Mouse (Mus musculus) c-Kit-negative CD71-positive TER-119-positive erythroid progenitor cells, embryonic 14.5 days (primary cell): ENCODE results near the gene Klhdc1.
A peak's percentile ranks its signal among the peaks of the same experiment; 100 is the strongest.

Experiments used
- DNase-seq: peaks from one replicate; pipeline ENCODE4 v3.0.0-alpha.2; 2013; ENCODE audit warnings: low read depth, low spot score

Gene Klhdc1

GRCm38 (mm10) chr12:69240876-69241275, at the start of gene Klhdc1:
TSS of gene Klhdc1 (plus strand) at chr12:69241176.
- DNase-seq: no peak

DNA sequence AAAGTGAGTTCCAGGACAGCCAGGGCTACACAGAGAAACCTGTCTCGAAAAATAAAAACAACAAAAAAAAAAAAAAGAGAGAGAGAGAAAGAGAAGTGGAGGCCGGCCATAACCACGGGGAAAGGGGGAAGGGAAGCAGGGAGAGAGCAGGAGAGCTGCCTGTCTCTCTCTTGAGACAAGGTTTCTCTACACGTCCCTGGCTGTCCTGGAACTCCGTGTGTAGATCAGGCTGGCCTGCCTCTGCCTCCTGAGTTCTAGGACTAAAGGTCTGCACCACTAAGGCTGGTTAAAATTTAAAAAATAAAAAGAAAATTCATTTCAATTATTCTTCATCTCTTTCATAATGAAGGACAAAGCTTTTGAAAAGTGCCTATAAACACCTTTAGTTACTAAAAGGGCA, 49.6 kb upstream of the Klhdc1 start:
- no peak for DNase-seq

DNA sequence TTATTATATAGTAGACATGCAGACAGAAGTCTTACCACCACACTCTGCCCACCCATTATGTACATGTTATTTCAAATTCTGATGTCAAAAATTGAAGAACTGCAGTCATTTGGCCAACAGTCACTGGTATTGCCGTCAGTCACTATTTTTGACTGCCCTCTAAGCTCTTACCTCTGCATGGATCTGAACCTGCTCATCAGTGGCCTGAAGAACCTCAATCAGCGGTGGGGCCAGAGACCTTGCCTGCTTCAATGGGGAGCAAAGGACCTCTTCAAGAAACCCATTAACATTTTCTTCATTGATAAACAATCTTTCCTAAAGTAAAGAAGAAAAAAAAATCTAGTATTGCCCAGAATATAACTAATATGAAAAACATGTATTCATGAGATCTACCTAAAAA, 48.3 kb upstream of the Klhdc1 start:
- no peak for DNase-seq

GRCm38 (mm10) chr12:69196444-69197377, 44.3 kb upstream of the Klhdc1 start, which contains the start of gene Gm49383:
TSS of gene Gm49383 (minus strand) at chr12:69197104.
- peak; percentile 58 for DNase-seq

- DNase-seq: peak; percentile 60
These were observed 43.4 kb upstream of the Klhdc1 start for GRCm38 (mm10) chr12:69197378-69198163.

DNA sequence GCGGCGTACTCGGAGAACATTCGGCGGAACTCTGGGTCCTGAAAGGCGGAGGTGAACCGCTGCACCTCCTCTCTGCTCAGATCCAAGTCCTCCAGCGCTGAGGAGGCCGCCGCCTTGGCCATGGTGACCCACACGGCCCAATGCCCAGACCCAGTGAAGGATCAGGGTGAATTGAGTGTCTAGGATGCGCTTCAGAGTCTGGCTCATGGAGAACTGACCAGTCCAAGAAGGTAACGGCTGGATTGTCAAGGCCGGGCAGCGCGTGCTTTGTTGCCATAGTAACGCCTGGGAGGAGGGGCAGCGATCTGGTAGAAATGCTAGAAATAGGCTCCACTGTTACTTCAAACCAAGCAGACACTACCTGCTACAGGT, 42.8 kb upstream of the Klhdc1 start, which contains the start of gene Dnaaf2:
TSS of gene Dnaaf2 (minus strand) at position 266 of the 372 bp plus-strand sequence.
- peak; percentile 62 for DNase-seq

GRCm38 (mm10) chr12:69198985-69199384, 42.0 kb upstream of the Klhdc1 start:
- DNase-seq: no peak

DNA sequence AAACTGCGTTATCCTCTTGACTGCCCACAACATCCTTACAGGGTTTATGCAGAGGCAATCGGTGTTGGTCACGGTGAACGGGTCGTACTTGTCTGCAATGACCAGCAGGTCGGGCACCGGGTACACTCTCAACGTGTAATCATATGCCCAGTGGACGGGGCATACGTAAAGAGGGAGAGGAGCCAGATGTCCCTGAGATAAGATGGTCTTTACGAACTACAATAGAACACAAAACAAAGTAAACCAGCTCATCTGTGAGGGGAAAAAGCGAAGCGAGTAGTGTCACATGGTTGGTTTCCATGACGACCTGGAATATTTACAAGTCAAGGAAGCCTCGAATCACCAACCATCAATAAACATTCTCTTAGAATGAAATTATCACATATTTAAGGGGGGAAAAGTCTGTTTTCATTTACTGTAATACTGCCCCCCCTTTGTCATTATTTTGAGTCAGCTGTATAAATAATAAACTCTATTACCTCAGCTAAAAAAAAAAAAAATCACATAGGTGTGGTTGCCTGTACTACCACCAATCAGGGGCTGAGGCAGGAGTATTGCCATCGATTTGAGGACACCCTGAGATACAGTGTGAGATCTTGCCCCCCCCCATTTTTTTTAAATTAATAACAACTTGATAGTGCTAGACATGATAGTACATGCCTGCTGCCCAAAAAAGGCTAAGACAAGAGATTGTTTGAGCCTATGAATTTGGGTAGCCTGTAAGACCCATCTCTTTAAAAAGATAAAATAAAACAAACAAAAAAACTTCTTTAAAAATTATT, 36.7 kb upstream of the Klhdc1 start, which contains the start of gene Gm49384:
TSS of gene Gm49384 (minus strand) at position 216 of the 782 bp plus-strand sequence.
- no peak for DNase-seq

DNA sequence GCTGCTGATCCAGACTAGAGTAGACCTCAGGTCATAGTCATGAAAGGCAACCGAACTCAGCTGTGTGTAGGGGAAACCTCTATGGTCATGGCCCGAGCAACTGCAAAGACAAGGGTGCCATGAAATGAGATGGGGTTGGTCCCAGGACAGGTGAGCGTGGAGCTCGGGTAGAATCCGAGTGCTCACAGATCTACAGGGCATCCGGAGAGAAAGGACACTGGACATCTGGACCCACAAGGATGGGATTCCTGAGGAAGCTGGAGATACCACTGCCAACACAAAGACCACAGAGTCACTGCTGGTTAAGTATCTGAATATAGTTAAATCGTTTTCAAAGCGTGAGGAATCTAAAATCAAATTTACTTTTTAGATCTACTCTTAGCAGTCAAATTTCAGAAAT, 33.6 kb upstream of the Klhdc1 start:
- no peak for DNase-seq

DNA sequence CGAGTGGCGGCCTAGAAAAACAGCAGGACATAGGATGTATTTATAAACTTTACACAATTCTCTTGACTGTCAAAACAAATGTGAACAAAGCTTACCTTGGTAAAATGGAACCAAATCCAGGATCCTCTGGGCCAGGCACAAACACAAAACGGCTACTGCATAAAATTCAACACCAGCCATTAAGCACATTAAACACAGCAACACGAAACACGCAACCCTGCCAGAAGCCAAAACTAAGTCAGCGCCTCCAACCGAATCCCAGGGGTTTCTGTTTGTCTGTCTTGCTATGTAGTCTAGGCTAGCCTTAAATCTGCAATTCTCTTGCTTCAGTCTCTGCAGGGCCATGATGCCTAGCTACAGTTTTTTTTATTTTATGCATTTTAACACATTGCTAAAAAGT, 33.0 kb upstream of the Klhdc1 start:
- DNase-seq: no peak

GRCm38 (mm10) chr12:69208520-69208919, 32.5 kb upstream of the Klhdc1 start:
- no peak for DNase-seq

DNA sequence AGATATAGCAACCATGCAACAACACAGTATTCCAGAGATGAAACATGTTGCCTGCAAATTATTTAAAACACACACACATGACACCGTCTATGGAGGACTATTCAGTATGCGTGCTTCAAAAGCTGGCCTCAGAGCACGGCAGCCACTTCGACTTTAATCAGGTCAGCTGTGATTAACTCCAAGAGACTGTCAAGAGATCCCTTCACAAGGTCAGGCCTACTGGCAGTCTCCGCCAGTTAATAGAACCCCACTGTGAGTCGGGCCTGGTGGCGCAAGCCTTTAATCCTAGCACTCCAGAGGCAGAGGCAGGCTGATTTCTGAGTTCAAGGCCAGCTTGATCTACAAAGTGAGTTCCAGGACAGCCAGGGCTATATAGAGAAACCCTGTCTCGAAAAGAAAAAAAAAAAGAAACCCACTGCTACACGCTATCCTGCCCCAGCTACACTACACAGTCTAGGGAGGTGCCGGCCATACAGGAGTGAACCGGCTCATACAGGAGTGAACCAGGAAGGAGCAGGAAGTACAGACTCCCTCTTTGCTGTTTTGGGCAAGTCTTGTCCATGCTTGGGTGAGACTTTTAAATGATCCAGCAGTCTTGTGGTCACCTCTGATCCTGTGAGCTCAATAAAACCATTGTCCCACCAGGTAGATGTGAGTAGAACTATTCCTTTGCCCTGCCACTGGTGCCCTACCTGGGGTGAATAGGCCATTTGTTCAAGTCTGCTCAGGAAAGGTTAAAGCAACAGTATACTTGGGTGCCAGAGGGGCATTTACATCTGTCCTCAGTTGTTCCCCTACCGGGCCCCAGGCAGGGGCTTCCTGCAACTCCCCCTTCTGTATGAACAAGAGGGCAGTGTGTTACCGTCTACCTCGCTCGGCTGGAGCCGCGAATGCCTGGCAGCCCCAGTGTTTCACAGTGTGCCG, 30.7 kb upstream of the Klhdc1 start:
- no peak for DNase-seq

DNA sequence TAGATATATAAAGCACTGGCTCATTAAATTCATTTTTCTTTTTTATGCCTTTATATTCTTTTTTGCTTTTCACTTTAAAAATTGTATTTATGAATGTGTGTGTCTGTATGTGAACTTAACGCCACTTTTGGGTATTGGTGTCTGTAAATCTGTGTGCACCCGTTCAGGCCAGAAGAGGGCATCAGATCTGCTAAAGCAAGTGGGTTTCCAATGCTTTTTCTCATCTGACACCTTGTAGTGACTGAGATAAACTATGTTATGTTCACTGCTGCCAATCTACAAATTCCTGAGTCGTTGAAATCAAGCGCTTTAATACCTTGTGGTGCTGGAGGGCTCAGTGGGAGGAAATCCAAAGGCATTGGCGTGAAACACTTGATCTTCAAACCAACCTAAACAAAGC, 29.9 kb upstream of the Klhdc1 start:
- no peak for DNase-seq

- DNase-seq: no peak
These were observed 27.7 kb upstream of the Klhdc1 start for GRCm38 (mm10) chr12:69213186-69213777.

GRCm38 (mm10) chr12:69214393-69214792, 26.6 kb upstream of the Klhdc1 start:
- no peak for DNase-seq

GRCm38 (mm10) chr12:69215000-69215785, 25.8 kb upstream of the Klhdc1 start:
- DNase-seq: no peak

GRCm38 (mm10) chr12:69216587-69216986, 24.4 kb upstream of the Klhdc1 start:
- no peak for DNase-seq

DNA sequence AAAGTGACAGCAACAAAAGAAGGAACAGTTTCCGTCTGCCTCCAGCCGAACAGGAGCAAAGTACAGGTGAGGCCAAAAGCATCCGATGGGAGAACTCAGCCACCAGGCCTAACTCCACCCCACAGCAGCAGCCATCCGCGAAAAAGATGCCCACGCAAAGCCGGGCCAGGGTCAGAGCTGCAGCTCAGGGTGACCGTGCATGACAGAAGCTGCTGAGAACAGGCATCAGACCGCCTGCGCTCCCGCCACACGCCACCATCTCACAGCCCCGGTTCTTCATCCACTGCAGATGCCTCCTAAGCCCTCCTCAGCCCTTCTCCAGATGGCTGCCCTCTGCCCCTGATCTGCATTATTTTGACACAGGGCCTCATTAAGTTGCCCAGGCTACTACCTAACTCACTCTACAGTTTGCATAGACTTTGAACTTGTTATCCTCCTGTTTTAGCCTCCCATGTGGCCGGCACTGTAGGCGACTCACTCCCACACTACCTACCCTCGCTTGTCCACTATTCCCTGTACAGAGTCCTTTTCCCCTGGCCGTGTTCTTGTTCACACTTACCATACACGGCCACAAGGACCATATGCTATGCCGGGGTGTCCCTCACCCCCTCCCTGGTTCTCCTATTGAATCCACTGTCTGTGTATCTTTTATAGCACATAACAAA, 20.2 kb upstream of the Klhdc1 start:
- DNase-seq: no peak
